Mouse (Mus musculus) kidney, embryonic 16.5 days (tissue): ENCODE measurements around the gene Gm28539. TPM values are rescaled to one million over a fixed set of nuclear protein-coding genes. Genes with fewer than 3 reads are reported as not detected.

Experiments used
- ATAC-seq: fragments of 200-750 bp; cut with Nextera tagmentation; 2 replicates; pipeline ENCODE4 v1.8.0; 2017; ENCODE audit warnings: moderate TSS enrichment; ENCODE audit not compliant: low FRiP score, low TSS enrichment
- H3K27ac ChIP-seq: fragments of 300-500 bp; sonication (generic); 2 replicates; pipeline ENCODE4 v1.5.1; 2014; ENCODE audit warnings: low read length
- H3K27me3 ChIP-seq: fragments of 300-500 bp; sonication (generic); 2 replicates; pipeline ENCODE4 v1.6.1; 2014; ENCODE audit warnings: low read length, control low read depth, mixed read lengths; ENCODE audit not compliant: insufficient read depth
- H3K36me3 ChIP-seq: fragments of 300-500 bp; sonication (generic); 2 replicates; pipeline ENCODE4 v1.6.1; 2014; ENCODE audit warnings: low read length, control low read depth, mixed read lengths; ENCODE audit not compliant: insufficient read depth
- H3K4me1 ChIP-seq: fragments of 300-500 bp; sonication (generic); 2 replicates; pipeline ENCODE4 v1.6.1; 2014; ENCODE audit warnings: low read length, control low read depth, mixed read lengths; ENCODE audit not compliant: insufficient read depth
- H3K4me2 ChIP-seq: fragments of 300-500 bp; sonication (generic); replicated peaks from 2 replicates; pipeline ENCODE4 v1.6.1; 2014; ENCODE audit warnings: low read depth, low read length
- H3K4me3 ChIP-seq: fragments of 300-500 bp; sonication (generic); 2 replicates; pipeline ENCODE4 v1.5.1; 2014; ENCODE audit warnings: mild to moderate bottlenecking, low read length
- H3K9ac ChIP-seq: fragments of 300-500 bp; sonication (generic); replicated peaks from 2 replicates; pipeline ENCODE4 v1.6.1; 2014; ENCODE audit warnings: low read length
- H3K9me3 ChIP-seq: fragments of 300-500 bp; sonication (generic); 2 replicates; pipeline ENCODE4 v1.6.1; 2016; ENCODE audit warnings: low read length, control low read depth
- WGBS: fragments of 180-500 bp; shearing (Covaris S2); extraction: QIAGEN DNeasy Blood & Tissue Kit; methylation state at CpG from one replicate; pipeline ENCODE4 v1.1.7; 2014; 5-methylcytosine and 5-hydroxymethylcytosine counted together
- polyA plus RNA-seq: library from polyadenylated mRNA; unstranded; fragments of >200 nt; fragmentation: Nextera tagmentation; extraction: Ambion mirVana; gene quantifications from 2 replicates; pipeline ENCODE4 v1.2.1, GENCODE M21; 2015

Gene Gm28539
- polyA plus RNA-seq, 1 experiment from 2014 or later: not detected

GRCm38 (mm10) chr16:18811032-18811431, 25.4 kb upstream of the Gm28539 start:
- no peaks in the 10 kb centered on the region for H3K27me3 ChIP-seq
- H3K9me3 ChIP-seq: no peaks in the 10 kb centered on the region
- H3K27ac ChIP-seq: no peak overlapping the region; the same call in 1 of the 2 replicates
- peaks cover 16% of the 10 kb centered on the region for H3K4me1 ChIP-seq
- 7% methylated on average over 5 of the region's 5 CpGs for WGBS
- peaks cover 29% of the 10 kb centered on the region for H3K36me3 ChIP-seq
- peak overlapping the region; percentile 88 for H3K4me2 ChIP-seq
- peak overlapping the region; percentile 91 for H3K9ac ChIP-seq
- peak; percentile 32 for ATAC-seq
- H3K4me3 ChIP-seq: peak overlapping the region; percentile 87

GRCm38 (mm10) chr16:18811468-18812384, 24.7 kb upstream of the Gm28539 start, which contains the start of the genes Ufd1 and Cdc45:
Gene Ufd1, plus strand, starts transcription at chr16:18811779.
Gene Cdc45, minus strand, starts transcription at chr16:18811987.
- ATAC-seq: peak; percentile 96
- Histone ChIP-seq H3K4me1 (peaks cover 16% of the 10 kb centered on the region), H3K36me3 (peaks cover 30% of the 10 kb centered on the region), H3K9ac (peak within 1 kb of the TSS; percentile 91), H3K4me3 (peak within 1 kb of the TSS; percentile 87), H3K9me3 (no peaks in the 10 kb centered on the region), H3K27ac (peak within 1 kb of the TSS; percentile 81), H3K4me2 (peak within 1 kb of the TSS; percentile 88), H3K27me3 (no peaks in the 10 kb centered on the region)
- under 1% methylated on average over 42 of the region's 42 CpGs for WGBS

GRCm38 (mm10) chr16:18812385-18812910, 23.9 kb upstream of the Gm28539 start:
- WGBS: 1% methylated on average over 31 of the region's 31 CpGs
- Histone ChIP-seq H3K27ac (peak overlapping the region; percentile 81), H3K9me3 (no peaks in the 10 kb centered on the region), H3K9ac (peak overlapping the region; percentile 91), H3K4me2 (peak overlapping the region; percentile 88), H3K36me3 (peaks cover 31% of the 10 kb centered on the region), H3K4me3 (peak overlapping the region; percentile 87), H3K27me3 (no peaks in the 10 kb centered on the region), H3K4me1 (peaks cover 16% of the 10 kb centered on the region)
- ATAC-seq: peak; percentile 60

GRCm38 (mm10) chr16:18822356-18822755, 14.0 kb upstream of the Gm28539 start:
- 85% methylated on average over 1 of the region's 1 CpGs for WGBS
- no peaks in the 10 kb centered on the region for H3K9me3 ChIP-seq
- peaks cover 81% of the 10 kb centered on the region for H3K36me3 ChIP-seq
- no peak overlapping the region for H3K4me3 ChIP-seq
- no peaks in the 10 kb centered on the region for H3K27me3 ChIP-seq
- no peak for ATAC-seq
- H3K9ac ChIP-seq: no peak overlapping the region
- H3K27ac ChIP-seq: no peak overlapping the region
- no peaks in the 10 kb centered on the region for H3K4me1 ChIP-seq
- H3K4me2 ChIP-seq: no peak overlapping the region

GRCm38 (mm10) chr16:18822925-18823324, 13.5 kb upstream of the Gm28539 start:
- Histone ChIP-seq H3K4me3 (no peak overlapping the region), H3K36me3 (peaks cover 81% of the 10 kb centered on the region), H3K4me2 (no peak overlapping the region), H3K4me1 (no peaks in the 10 kb centered on the region), H3K27ac (no peak overlapping the region), H3K9me3 (no peaks in the 10 kb centered on the region), H3K27me3 (no peaks in the 10 kb centered on the region), H3K9ac (no peak overlapping the region)
- no peak for ATAC-seq
- WGBS: 85% methylated on average over 4 of the region's 4 CpGs

GRCm38 (mm10) chr16:18828630-18829029, 7.8 kb upstream of the Gm28539 start:
- Histone ChIP-seq H3K27me3 (no peaks in the 10 kb centered on the region), H3K36me3 (peaks cover 73% of the 10 kb centered on the region), H3K4me3 (no peak overlapping the region), H3K9ac (no peak overlapping the region), H3K9me3 (no peaks in the 10 kb centered on the region), H3K4me1 (no peaks in the 10 kb centered on the region), H3K27ac (no peak overlapping the region), H3K4me2 (no peak overlapping the region)
- WGBS: 94% methylated on average over 3 of the region's 3 CpGs
- ATAC-seq: peak; percentile 67; the same call in 1 of the 2 replicates

- Histone ChIP-seq H3K9ac (no peak overlapping the region), H3K4me2 (no peak overlapping the region), H3K4me1 (no peaks in the 10 kb centered on the region), H3K27ac (no peak overlapping the region), H3K36me3 (peaks cover 76% of the 10 kb centered on the region), H3K4me3 (no peak overlapping the region), H3K27me3 (no peaks in the 10 kb centered on the region), H3K9me3 (no peaks in the 10 kb centered on the region)
- 82% methylated on average over 6 of the region's 6 CpGs for WGBS
- no peak for ATAC-seq
These were observed 7.3 kb upstream of the Gm28539 start for GRCm38 (mm10) chr16:18829102-18829501.

GRCm38 (mm10) chr16:18833486-18833885, 2.9 kb upstream of the Gm28539 start:
- no peak overlapping the region for H3K27ac ChIP-seq
- 74% methylated on average over 2 of the region's 2 CpGs for WGBS
- H3K9me3 ChIP-seq: no peaks in the 10 kb centered on the region
- no peak overlapping the region for H3K4me2 ChIP-seq
- no peak overlapping the region for H3K9ac ChIP-seq
- H3K4me3 ChIP-seq: no peak overlapping the region
- ATAC-seq: no peak
- H3K36me3 ChIP-seq: peaks cover 46% of the 10 kb centered on the region
- H3K27me3 ChIP-seq: no peaks in the 10 kb centered on the region
- 0 out of 2 replicates have a peak, but pooled peaks cover 4% of the 10 kb centered on the region for H3K4me1 ChIP-seq

- Histone ChIP-seq H3K36me3 (peaks cover 40% of the 10 kb centered on the region), H3K9ac (no peak overlapping the region), H3K4me1 (0 out of 2 replicates have a peak, but pooled peaks cover 4% of the 10 kb centered on the region), H3K27ac (no peak overlapping the region), H3K27me3 (no peaks in the 10 kb centered on the region), H3K4me3 (peak overlapping the region; percentile 84), H3K9me3 (no peaks in the 10 kb centered on the region), H3K4me2 (peak overlapping the region; percentile 74)
- 23% methylated on average over 3 of the region's 3 CpGs for WGBS
- peak; percentile 50; the same call in 1 of the 2 replicates for ATAC-seq
These were observed 314 bp upstream of the Gm28539 start for GRCm38 (mm10) chr16:18836073-18836467.
